Mouse (Mus musculus): ENCODE measurements around the gene Gbe1.

GRCm38 (mm10) chr16:70319388-70319787 is 5.6 kb downstream of the Gbe1 start:
- no peak for TF ChIP-seq EP300 (IDR thresholded peaks at IDR 0.05; ENCODE audit: low read depth)
- no peak for TF ChIP-seq CTCF (IDR thresholded peaks at IDR 0.05; ENCODE audit: low read depth)

Measured in liver, embryonic 14.5 days (tissue).